Mouse (Mus musculus) frontal cortex, postnatal 10 days (tissue): ENCODE results near the gene Ralgapa2.

Experiments
- DNase-seq, 2 experiments: peaks; one replicate each; pipeline ENCODE4 v3.0.0; 2022; ENCODE audit warnings: low spot score in 2 of 2, mixed read lengths in 1 of 2

Gene Ralgapa2

GRCm38 (mm10) chr2:146428751-146429150 lies 83.4 kb downstream of the Ralgapa2 start:
- no peak for DNase-seq

- no peak for DNase-seq
Observed at GRCm38 (mm10) chr2:146427380-146427779, 84.8 kb downstream of the Ralgapa2 start.

GRCm38 (mm10) chr2:146426321-146426720 lies 85.8 kb downstream of the Ralgapa2 start:
- DNase-seq = no peak

- no peak for DNase-seq
Observed at GRCm38 (mm10) chr2:146425235-146425634, 86.9 kb downstream of the Ralgapa2 start.

GRCm38 (mm10) chr2:146423710-146424301 lies 88.3 kb downstream of the Ralgapa2 start:
- DNase-seq = no peak

- DNase-seq = no peak
Observed at GRCm38 (mm10) chr2:146423032-146423691, 89.0 kb downstream of the Ralgapa2 start.

- DNase-seq = no peak
Observed at GRCm38 (mm10) chr2:146416283-146416682, 95.9 kb downstream of the Ralgapa2 start.

- DNase-seq = peak; percentile 51 to 73
Observed at GRCm38 (mm10) chr2:146414484-146415291, 97.5 kb downstream of the Ralgapa2 start.

GRCm38 (mm10) chr2:146412733-146413132 lies 99.4 kb downstream of the Ralgapa2 start:
- no peak for DNase-seq

- no peak for DNase-seq
Observed at GRCm38 (mm10) chr2:146411904-146412303, 100.2 kb downstream of the Ralgapa2 start.

GRCm38 (mm10) chr2:146407078-146407477 lies 105.1 kb downstream of the Ralgapa2 start:
- DNase-seq = no peak

GRCm38 (mm10) chr2:146401588-146401987 lies 110.6 kb downstream of the Ralgapa2 start:
- DNase-seq = no peak

GRCm38 (mm10) chr2:146400738-146401137 lies 111.4 kb downstream of the Ralgapa2 start:
- DNase-seq = no peak

GRCm38 (mm10) chr2:146398211-146398865 lies 113.8 kb downstream of the Ralgapa2 start:
- DNase-seq = no peak

GRCm38 (mm10) chr2:146387211-146387610 lies 124.9 kb downstream of the Ralgapa2 start:
- no peak for DNase-seq

GRCm38 (mm10) chr2:146384582-146384981 lies 127.6 kb downstream of the Ralgapa2 start:
- DNase-seq = no peak

GRCm38 (mm10) chr2:146376293-146376692 lies 135.9 kb downstream of the Ralgapa2 start:
- no peak for DNase-seq

- DNase-seq = no peak
Observed at GRCm38 (mm10) chr2:146366098-146366497, 146.0 kb downstream of the Ralgapa2 start.

GRCm38 (mm10) chr2:146365368-146365983 lies 146.7 kb downstream of the Ralgapa2 start:
- no peak for DNase-seq

GRCm38 (mm10) chr2:146363483-146363882 lies 148.7 kb downstream of the Ralgapa2 start:
- DNase-seq = peak in 1 of 2 experiments; percentile 26

- no peak for DNase-seq
Observed at GRCm38 (mm10) chr2:146362932-146363331, 149.2 kb downstream of the Ralgapa2 start.

- DNase-seq = no peak
Observed at GRCm38 (mm10) chr2:146361969-146362368, 150.2 kb downstream of the Ralgapa2 start.
